Mouse (Mus musculus): ENCODE results near the gene Phlda3.

GRCm38 (mm10) chr1:135770237-135770636, 4.3 kb downstream of the Phlda3 start:
- no peak for TF ChIP-seq POLR2A (IDR thresholded peaks at IDR 0.05; ENCODE audit: borderline replicate concordance, control insufficient read depth, low read depth, low read length)
- no peak for TF ChIP-seq CTCF (IDR thresholded peaks at IDR 0.05; ENCODE audit: control insufficient read depth, insufficient read depth, low read length)
